Comparison of ENCODE assay signal across 8 mouse cellular contexts in genomic region chr6:136464121-136464621, GRCm38 (mm10). TPM values are rescaled to one million over a fixed set of nuclear protein-coding genes. Genes with fewer than 3 reads are reported as not detected.
A peak's percentile ranks its signal among the peaks of the same experiment; 100 is the strongest.
DNase-seq lines count a peak whose midpoint lies in the region; ATAC-seq and TF ChIP-seq lines count a peak whose summit lies in the region.

No protein-coding gene starts in this region.

- no peaks in the 10 kb centered on the region for H3K27me3 ChIP-seq in kidney, postnatal 0 days (ENCODE audit: insufficient read depth, low read length)
- no peaks in the 10 kb centered on the region for H3K27me3 ChIP-seq in forebrain, embryonic 14.5 days (replicated peaks; ENCODE audit: control insufficient read depth, insufficient read depth, low read length)

- H3K36me3 ChIP-seq in kidney, postnatal 0 days (ENCODE audit: insufficient read depth, low read length), result no peaks in the 10 kb centered on the region
- H3K36me3 ChIP-seq in forebrain, embryonic 14.5 days (ENCODE audit: control insufficient read depth, insufficient read depth, low read length), result no peaks in the 10 kb centered on the region

- H3K9me3 ChIP-seq in kidney, postnatal 0 days (replicated peaks; ENCODE audit: low read length), result no peaks in the 10 kb centered on the region
- no peaks in the 10 kb centered on the region for H3K9me3 ChIP-seq in forebrain, embryonic 14.5 days (replicated peaks; ENCODE audit: control insufficient read depth, low read length)

- no peak for ATAC-seq in kidney, postnatal 0 days (replicated peaks; ENCODE audit: low FRiP score, low read depth)
- no peak for ATAC-seq in forebrain, embryonic 14.5 days

- peak; percentile 11 for DNase-seq in embryo, embryonic 10.5 days (ENCODE audit: low spot score)
- DNase-seq in embryo, embryonic 11 days, result no peak
- DNase-seq in thymus, postnatal 0 days (ENCODE audit: low spot score), result peak; percentile 50
- DNase-seq in thymus, postnatal 10 days (ENCODE audit: low spot score in 2 of 2), result no peak
- DNase-seq in kidney, postnatal 0 days (ENCODE audit: low spot score), result no peak
- DNase-seq in lung, postnatal 4 days, result peak; percentile 56 to 66
- DNase-seq in urinary bladder, adult 18-20 months (ENCODE audit: low spot score in 2 of 2), result no peak
- DNase-seq in forebrain, embryonic 14.5 days (ENCODE audit: low spot score), result no peak

- TF ChIP-seq CTCF in kidney, postnatal 0 days (IDR thresholded peaks at IDR 0.05; ENCODE audit: low read depth), result no peak

- no peak overlapping the region for H3K4me2 ChIP-seq in kidney, postnatal 0 days (ENCODE audit: low read length)
- no peak overlapping the region for H3K4me2 ChIP-seq in forebrain, embryonic 14.5 days (ENCODE audit: low read length)

- WGBS in kidney, postnatal 0 days, result 47% methylated on average over 12 of the region's 12 CpGs
- WGBS in forebrain, embryonic 14.5 days, result 68% methylated on average over 12 of the region's 12 CpGs

- peaks cover 10% of the 10 kb centered on the region for H3K4me1 ChIP-seq in kidney, postnatal 0 days (replicated peaks; ENCODE audit: insufficient read depth, low read length)
- peaks cover 12% of the 10 kb centered on the region for H3K4me1 ChIP-seq in forebrain, embryonic 14.5 days (ENCODE audit: control insufficient read depth, insufficient read depth, low read length)

- H3K9ac ChIP-seq in kidney, postnatal 0 days (ENCODE audit: low read depth, low read length), result no peak overlapping the region
- H3K9ac ChIP-seq in forebrain, embryonic 14.5 days (ENCODE audit: low read length), result no peak overlapping the region

- peak overlapping the region; percentile 43 for H3K27ac ChIP-seq in kidney, postnatal 0 days
- no peak overlapping the region for H3K27ac ChIP-seq in forebrain, embryonic 14.5 days (ENCODE audit: low read depth, low read length)

- H3K4me3 ChIP-seq in kidney, postnatal 0 days (replicated peaks; ENCODE audit: low read depth, low read length), result no peak overlapping the region
- H3K4me3 ChIP-seq in forebrain, embryonic 14.5 days (ENCODE audit: low read depth, low read length), result no peak overlapping the region

RNA-seq across cellular contexts. Expression of gene Atf7ip, which starts 41.8 kb away (rescaled TPM):
- polyA plus RNA-seq in thymus, postnatal 0 days (2015; fragmentation: Nextera tagmentation; extraction: Ambion mirVana), result 26.5 and 28.5 TPM in 2 replicates
- 17.9 and 20.2 TPM in 2 replicates for polyA plus RNA-seq in kidney, postnatal 0 days (2015; fragmentation: Nextera tagmentation; extraction: Ambion mirVana)
- 27.1 and 42.0 TPM in 2 replicates for polyA plus RNA-seq in forebrain, embryonic 14.5 days (2014; fragmentation: Nextera tagmentation; extraction: Ambion mirVana)

RNA-seq across cellular contexts. Expression of gene E330021D16Rik, which starts 48.8 kb away (rescaled TPM):
- 0.08 and 0.13 TPM in 2 replicates for polyA plus RNA-seq in thymus, postnatal 0 days (2015; fragmentation: Nextera tagmentation; extraction: Ambion mirVana)
- 4.2 and 4.7 TPM in 2 replicates for polyA plus RNA-seq in kidney, postnatal 0 days (2015; fragmentation: Nextera tagmentation; extraction: Ambion mirVana)
- polyA plus RNA-seq in forebrain, embryonic 14.5 days (2014; fragmentation: Nextera tagmentation; extraction: Ambion mirVana), result not detected in 2 replicates

Comparison
In these comparisons a context has a peak if more than half of its experiments do, and no peak if none do; other contexts are left out.
1. DNase-seq: peak in embryo, embryonic 10.5 days (single experiment), thymus, postnatal 0 days (single experiment) and lung, postnatal 4 days (2 of 2); none in embryo, embryonic 11 days (single experiment), thymus, postnatal 10 days (0 of 2), kidney, postnatal 0 days (single experiment), urinary bladder, adult 18-20 months (0 of 2) and forebrain, embryonic 14.5 days (single experiment).